Mouse (Mus musculus): ENCODE data around the gene Efnb3. TPM values are rescaled to one million over a fixed set of nuclear protein-coding genes. Genes with fewer than 3 reads are reported as not detected.
A peak's percentile ranks its signal among the peaks of the same experiment; 100 is the strongest.
"Not testable (repeated sequence)": the region's sequence is repeated elsewhere in the genome, so short reads cannot be mapped to it uniquely, and the experiment has no call there.

Gene Efnb3
- polyA plus RNA-seq, 1 experiment from 2014 or later = 31.5 TPM

DNA sequence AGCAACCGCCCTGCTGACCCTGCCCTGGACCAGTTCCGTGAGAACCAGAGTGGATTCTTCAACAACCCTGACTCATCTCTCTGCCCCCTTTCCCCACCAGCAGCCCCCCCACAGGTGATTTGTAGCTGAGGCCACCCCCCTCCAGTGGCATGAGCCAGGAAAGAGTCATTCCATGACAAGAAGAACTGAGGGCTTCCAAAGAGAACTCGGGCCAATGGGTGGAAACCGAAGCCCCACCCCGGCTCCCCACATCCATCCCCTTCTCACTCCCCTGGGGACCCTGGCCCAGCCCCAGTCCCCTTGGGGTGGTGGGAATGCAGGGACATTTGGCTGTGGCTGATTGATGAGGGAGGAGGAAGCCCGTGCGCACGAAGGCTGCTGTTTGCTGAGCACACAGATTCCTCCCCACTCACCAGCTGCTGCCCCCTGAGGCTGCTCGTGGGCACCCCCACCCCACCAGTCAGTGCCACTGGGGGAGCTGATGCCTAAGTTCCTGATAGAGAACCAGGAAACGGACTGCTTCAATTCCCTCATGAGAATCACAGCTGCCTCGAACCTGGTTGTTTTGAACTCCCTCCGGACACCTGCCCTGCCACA, 10.8 kb downstream of the Efnb3 start, which contains the start of gene Dnah2:
Gene Dnah2, minus strand, starts transcription at position 51 of the 597 bp plus-strand sequence.
- no peaks in the 10 kb centered on the region for H3K9me3 ChIP-seq (replicated peaks)
- no peak within 1 kb of the TSS for H3K4me2 ChIP-seq (replicated peaks)
- ATAC-seq (ENCODE audit: insufficient number of reproducible peaks, low FRiP score, low TSS enrichment, low read depth) = no peak
- 36% methylated on average over 12 of the region's 12 CpGs for WGBS
- no peak within 1 kb of the TSS for H3K4me3 ChIP-seq (replicated peaks)
- no peak within 1 kb of the TSS for H3K27ac ChIP-seq (replicated peaks)
- H3K27me3 ChIP-seq = no peaks in the 10 kb centered on the region
- no peaks in the 10 kb centered on the region for H3K36me3 ChIP-seq
- H3K9ac ChIP-seq = no peak within 1 kb of the TSS
- H3K4me1 ChIP-seq = peaks cover 23% of the 10 kb centered on the region

DNA sequence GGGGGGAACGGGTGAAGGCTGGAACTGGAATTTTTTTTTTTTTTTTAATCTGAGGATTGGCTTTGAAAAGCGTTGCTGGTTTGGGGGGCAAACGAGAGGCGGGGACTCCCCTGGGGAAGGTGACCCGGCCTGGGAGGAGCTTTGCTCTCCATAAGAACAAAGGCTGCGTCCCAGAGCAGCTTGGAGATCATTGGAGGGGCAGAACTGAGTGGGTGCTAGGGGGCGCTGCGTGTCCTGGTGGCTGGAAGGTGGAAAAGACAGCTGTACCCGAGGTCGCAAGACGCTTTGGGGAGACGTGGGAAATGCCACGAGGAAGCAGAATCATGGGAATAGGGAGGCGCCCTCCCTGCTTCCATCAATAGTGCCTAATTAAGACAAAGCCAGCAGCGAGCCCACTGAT, 12.9 kb downstream of the Efnb3 start:
- Histone ChIP-seq H3K27me3 (no peaks in the 10 kb centered on the region), H3K4me1 (peaks cover 16% of the 10 kb centered on the region), H3K36me3 (no peaks in the 10 kb centered on the region), H3K4me3 (replicated peaks) (peak overlapping the region; percentile 60), H3K27ac (replicated peaks) (peak overlapping the region; percentile 92), H3K9ac (peak overlapping the region; percentile 48), H3K9me3 (replicated peaks) (no peaks in the 10 kb centered on the region), H3K4me2 (replicated peaks) (peak overlapping the region; percentile 90)
- ATAC-seq (ENCODE audit: insufficient number of reproducible peaks, low FRiP score, low TSS enrichment, low read depth) = no peak
- WGBS = 2% methylated on average over 15 of the region's 15 CpGs

- Histone ChIP-seq H3K27me3 (no peaks in the 10 kb centered on the region), H3K27ac (replicated peaks) (peak overlapping the region; percentile 92), H3K9me3 (replicated peaks) (no peaks in the 10 kb centered on the region), H3K4me2 (replicated peaks) (peak overlapping the region; percentile 90), H3K4me3 (replicated peaks) (peak overlapping the region; percentile 60), H3K9ac (peak overlapping the region; percentile 48), H3K36me3 (no peaks in the 10 kb centered on the region), H3K4me1 (peaks cover 16% of the 10 kb centered on the region)
- peak; percentile 79 for ATAC-seq (ENCODE audit: insufficient number of reproducible peaks, low FRiP score, low TSS enrichment, low read depth)
- under 1% methylated on average over 44 of the region's 44 CpGs for WGBS
Measured at GRCm38 (mm10) chr11:69546423-69547053, 13.5 kb downstream of the Efnb3 start.

DNA sequence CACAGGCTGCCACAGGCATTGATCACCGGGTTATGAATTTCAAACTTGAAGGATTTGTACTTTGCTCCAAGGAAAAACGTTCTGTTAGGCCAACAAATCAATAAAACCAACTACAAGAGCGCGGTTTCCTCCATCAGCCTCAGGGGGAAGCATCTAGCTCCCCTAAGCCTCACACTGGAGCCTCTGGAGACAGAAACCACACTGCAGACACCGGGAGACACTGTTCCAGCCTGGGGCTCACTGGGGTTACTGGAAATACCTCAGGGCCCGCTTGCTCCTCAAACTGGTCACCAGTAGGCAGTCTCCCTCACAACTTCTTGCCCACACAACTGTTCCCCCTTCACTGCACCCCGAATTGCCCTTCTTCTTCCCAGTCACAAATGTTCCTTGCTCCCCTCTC, 14.0 kb downstream of the Efnb3 start:
- 0 out of 2 replicates have a peak overlapping the region, but pooled peaks have one; percentile 48 for H3K9ac ChIP-seq
- H3K36me3 ChIP-seq = no peaks in the 10 kb centered on the region
- peak overlapping the region; percentile 60 for H3K4me3 ChIP-seq (replicated peaks)
- peaks cover 16% of the 10 kb centered on the region for H3K4me1 ChIP-seq
- H3K27ac ChIP-seq (replicated peaks) = peak overlapping the region; percentile 92
- no peak for ATAC-seq (ENCODE audit: insufficient number of reproducible peaks, low FRiP score, low TSS enrichment, low read depth)
- H3K4me2 ChIP-seq (replicated peaks) = peak overlapping the region; percentile 90
- no peaks in the 10 kb centered on the region for H3K9me3 ChIP-seq (replicated peaks)
- no peaks in the 10 kb centered on the region for H3K27me3 ChIP-seq
- 13% methylated on average over 7 of the region's 7 CpGs for WGBS

- no peak overlapping the region for H3K9ac ChIP-seq
- H3K27ac ChIP-seq (replicated peaks) = no peak overlapping the region
- WGBS = 42% methylated on average over 3 of the region's 3 CpGs
- H3K4me1 ChIP-seq = peaks cover 16% of the 10 kb centered on the region
- no peaks in the 10 kb centered on the region for H3K36me3 ChIP-seq
- H3K9me3 ChIP-seq (replicated peaks) = no peaks in the 10 kb centered on the region
- ATAC-seq (ENCODE audit: insufficient number of reproducible peaks, low FRiP score, low TSS enrichment, low read depth) = no peak
- H3K27me3 ChIP-seq = no peaks in the 10 kb centered on the region
- no peak overlapping the region for H3K4me2 ChIP-seq (replicated peaks)
- H3K4me3 ChIP-seq (replicated peaks) = no peak overlapping the region
Measured at GRCm38 (mm10) chr11:69543598-69543997, 16.4 kb downstream of the Efnb3 start.

- H3K4me1 ChIP-seq = 0 out of 2 replicates have a peak, but pooled peaks cover 10% of the 10 kb centered on the region
- H3K4me3 ChIP-seq (replicated peaks); ATAC-seq (ENCODE audit: insufficient number of reproducible peaks, low FRiP score, low TSS enrichment, low read depth); H3K9ac ChIP-seq; H3K27ac ChIP-seq (replicated peaks); H3K4me2 ChIP-seq (replicated peaks); H3K36me3 ChIP-seq; H3K9me3 ChIP-seq (replicated peaks); H3K27me3 ChIP-seq: not testable (repeated sequence)
- 67% methylated on average over 1 of the region's 3 CpGs for WGBS
Measured at GRCm38 (mm10) chr11:69541741-69542140, 18.3 kb downstream of the Efnb3 start.

- ATAC-seq (ENCODE audit: insufficient number of reproducible peaks, low FRiP score, low TSS enrichment, low read depth) = no peak
- WGBS = 89% methylated on average over 2 of the region's 2 CpGs
- Histone ChIP-seq H3K4me3 (replicated peaks) (no peak overlapping the region), H3K27ac (replicated peaks) (no peak overlapping the region), H3K4me2 (replicated peaks) (no peak overlapping the region), H3K9me3 (replicated peaks) (no peaks in the 10 kb centered on the region), H3K36me3 (no peaks in the 10 kb centered on the region), H3K9ac (no peak overlapping the region), H3K27me3 (no peaks in the 10 kb centered on the region), H3K4me1 (0 out of 2 replicates have a peak, but pooled peaks cover 4% of the 10 kb centered on the region)
Measured at GRCm38 (mm10) chr11:69540700-69541099, 19.3 kb downstream of the Efnb3 start.

DNA sequence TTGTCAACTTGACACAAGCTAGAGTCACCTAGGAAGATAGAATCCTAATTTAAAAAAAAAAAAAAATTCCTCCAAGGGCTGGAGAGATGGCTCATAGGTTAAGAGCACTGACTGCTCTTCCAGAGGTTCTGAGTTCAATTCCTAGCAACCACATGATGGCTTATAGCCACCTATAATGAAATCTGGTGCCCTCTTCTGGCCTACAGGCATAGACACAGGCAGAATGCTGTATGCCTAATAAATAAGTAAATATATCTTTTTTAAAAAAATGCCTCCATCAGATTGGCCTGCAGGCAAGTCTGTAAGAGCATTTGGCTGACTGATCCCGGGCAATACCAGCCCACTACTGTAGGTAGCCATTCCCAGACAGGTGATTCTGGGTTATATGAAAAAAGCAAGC, 25.0 kb downstream of the Efnb3 start:
- WGBS = 73% methylated on average over 1 of the region's 1 CpGs

GRCm38 (mm10) chr11:69532480-69533150, 27.4 kb downstream of the Efnb3 start:
- ATAC-seq (ENCODE audit: insufficient number of reproducible peaks, low FRiP score, low TSS enrichment, low read depth) = no peak
- Histone ChIP-seq H3K4me3 (replicated peaks) (no peak overlapping the region), H3K27ac (replicated peaks) (no peak overlapping the region), H3K36me3 (no peaks in the 10 kb centered on the region), H3K9ac (no peak overlapping the region), H3K9me3 (replicated peaks) (no peaks in the 10 kb centered on the region), H3K4me2 (replicated peaks) (no peak overlapping the region), H3K4me1 (peaks cover 9% of the 10 kb centered on the region), H3K27me3 (no peaks in the 10 kb centered on the region)
- WGBS = 77% methylated on average over 7 of the region's 7 CpGs

More for the DNA sequence above, 25.0 kb downstream of the Efnb3 start:
- no peaks in the 10 kb centered on the region for H3K27me3 ChIP-seq
- H3K36me3 ChIP-seq = no peaks in the 10 kb centered on the region
- H3K4me3 ChIP-seq (replicated peaks) = no peak overlapping the region
- no peaks in the 10 kb centered on the region for H3K9me3 ChIP-seq (replicated peaks)
- no peak overlapping the region for H3K4me2 ChIP-seq (replicated peaks)
- no peak for ATAC-seq (ENCODE audit: insufficient number of reproducible peaks, low FRiP score, low TSS enrichment, low read depth)
- H3K9ac ChIP-seq = no peak overlapping the region
- H3K27ac ChIP-seq (replicated peaks) = no peak overlapping the region
- 0 out of 2 replicates have a peak, but pooled peaks cover 4% of the 10 kb centered on the region for H3K4me1 ChIP-seq

- not testable (repeated sequence) for H3K27me3 ChIP-seq; H3K36me3 ChIP-seq; H3K4me3 ChIP-seq (replicated peaks); H3K4me2 ChIP-seq (replicated peaks); H3K27ac ChIP-seq (replicated peaks); ATAC-seq (ENCODE audit: insufficient number of reproducible peaks, low FRiP score, low TSS enrichment, low read depth); H3K9ac ChIP-seq; H3K9me3 ChIP-seq (replicated peaks)
- WGBS = 91% methylated on average over 6 of the region's 6 CpGs
- H3K4me1 ChIP-seq = peaks cover 13% of the 10 kb centered on the region
Measured at GRCm38 (mm10) chr11:69530755-69531154, 29.2 kb downstream of the Efnb3 start.

- H3K4me3 ChIP-seq (replicated peaks); ATAC-seq (ENCODE audit: insufficient number of reproducible peaks, low FRiP score, low TSS enrichment, low read depth): not testable (repeated sequence)
- 93% methylated on average over 3 of the region's 3 CpGs for WGBS
Measured at GRCm38 (mm10) chr11:69530281-69530680, 29.7 kb downstream of the Efnb3 start.

More at GRCm38 (mm10) chr11:69530281-69530680, 29.7 kb downstream of the Efnb3 start:
- H3K9me3 ChIP-seq (replicated peaks); H3K27ac ChIP-seq (replicated peaks); H3K9ac ChIP-seq; H3K36me3 ChIP-seq; H3K4me2 ChIP-seq (replicated peaks); H3K27me3 ChIP-seq: not testable (repeated sequence)
- H3K4me1 ChIP-seq = peaks cover 13% of the 10 kb centered on the region

Measured in embryonic facial prominence, embryonic 15.5 days (tissue).